Mouse (Mus musculus): Measurements from ENCODE around the gene Pop5. TPM values are rescaled to one million over a fixed set of nuclear protein-coding genes. Genes with fewer than 3 reads are reported as not detected.

Pop5 gene
- total and polyA plus RNA-seq, 2 experiments from 2014 or later, result 55.6 to 99.3 TPM

- 11% methylated on average over 23 of the region's 23 CpGs for WGBS
- Histone ChIP-seq H3K4me1 (ENCODE audit: insufficient read depth, low read length) (peaks cover 11% of the 10 kb centered on the region; the same call in 1 of the 2 replicates), H3K9ac (replicated peaks; ENCODE audit: low read length) (peak overlapping the region; percentile 48), H3K9me3 (ENCODE audit: low read length) (no peaks in the 10 kb centered on the region), H3K4me2 (ENCODE audit: low read depth, low read length) (peak overlapping the region; percentile 58), H3K27me3 (ENCODE audit: insufficient read depth, low read length) (no peaks in the 10 kb centered on the region), H3K36me3 (ENCODE audit: insufficient read depth, low read length) (no peaks in the 10 kb centered on the region), H3K4me3 (ENCODE audit: low read length) (peak overlapping the region; percentile 24), H3K27ac (peak overlapping the region; percentile 74)
- peak; percentile 66; the same call in 1 of the 2 replicates for ATAC-seq
- TF ChIP-seq CTCF (IDR thresholded peaks at IDR 0.05; ENCODE audit: low read depth), result no peak
- DNase-seq (ENCODE audit: low spot score), result peak; percentile 64
These were observed 31.7 kb upstream of the Pop5 start for GRCm38 (mm10) chr5:115203735-115204561.

- Histone ChIP-seq H3K27me3 (ENCODE audit: insufficient read depth, low read length) (no peaks in the 10 kb centered on the region), H3K4me1 (ENCODE audit: insufficient read depth, low read length) (peaks cover 11% of the 10 kb centered on the region; the same call in 1 of the 2 replicates), H3K9me3 (ENCODE audit: low read length) (no peaks in the 10 kb centered on the region), H3K36me3 (ENCODE audit: insufficient read depth, low read length) (no peaks in the 10 kb centered on the region), H3K4me3 (ENCODE audit: low read length) (peak overlapping the region; percentile 24), H3K27ac (peak overlapping the region; percentile 74; the same call in 1 of the 2 replicates), H3K9ac (replicated peaks; ENCODE audit: low read length) (peak overlapping the region; percentile 48), H3K4me2 (ENCODE audit: low read depth, low read length) (peak overlapping the region; percentile 58)
- DNase-seq (ENCODE audit: low spot score) (peak; percentile 79), ATAC-seq (peak; percentile 81)
- no peak for TF ChIP-seq CTCF (IDR thresholded peaks at IDR 0.05; ENCODE audit: low read depth)
- 2% methylated on average over 31 of the region's 31 CpGs for WGBS
These were observed 30.9 kb upstream of the Pop5 start for GRCm38 (mm10) chr5:115204562-115205311.

GRCm38 (mm10) chr5:115207244-115207643 is 28.4 kb upstream of the Pop5 start:
- no peak overlapping the region for H3K27ac ChIP-seq
- DNase-seq (ENCODE audit: low spot score), result no peak
- peak; percentile 45 for TF ChIP-seq CTCF (IDR thresholded peaks at IDR 0.05; ENCODE audit: low read depth)
- no peaks in the 10 kb centered on the region for H3K9me3 ChIP-seq (ENCODE audit: low read length)
- no peak for ATAC-seq
- no peaks in the 10 kb centered on the region for H3K27me3 ChIP-seq (ENCODE audit: insufficient read depth, low read length)
- WGBS, result 58% methylated on average over 5 of the region's 5 CpGs
- H3K4me1 ChIP-seq (ENCODE audit: insufficient read depth, low read length), result peaks cover 11% of the 10 kb centered on the region; the same call in 1 of the 2 replicates
- H3K9ac ChIP-seq (replicated peaks; ENCODE audit: low read length), result no peak overlapping the region
- H3K4me3 ChIP-seq (ENCODE audit: low read length), result no peak overlapping the region
- no peak overlapping the region for H3K4me2 ChIP-seq (ENCODE audit: low read depth, low read length)
- H3K36me3 ChIP-seq (ENCODE audit: insufficient read depth, low read length), result no peaks in the 10 kb centered on the region

- peaks cover 11% of the 10 kb centered on the region; the same call in 1 of the 2 replicates for H3K4me1 ChIP-seq (ENCODE audit: insufficient read depth, low read length)
- no peak overlapping the region for H3K27ac ChIP-seq
- no peak for DNase-seq (ENCODE audit: low spot score)
- H3K36me3 ChIP-seq (ENCODE audit: insufficient read depth, low read length), result no peaks in the 10 kb centered on the region
- ATAC-seq, result no peak
- no peak overlapping the region for H3K4me2 ChIP-seq (ENCODE audit: low read depth, low read length)
- no peak overlapping the region for H3K4me3 ChIP-seq (ENCODE audit: low read length)
- TF ChIP-seq CTCF (IDR thresholded peaks at IDR 0.05; ENCODE audit: low read depth), result no peak
- WGBS, result 11% methylated on average over 10 of the region's 16 CpGs
- H3K9me3 ChIP-seq (ENCODE audit: low read length), result no peaks in the 10 kb centered on the region
- H3K9ac ChIP-seq (replicated peaks; ENCODE audit: low read length), result no peak overlapping the region
- H3K27me3 ChIP-seq (ENCODE audit: insufficient read depth, low read length), result no peaks in the 10 kb centered on the region
These were observed 27.7 kb upstream of the Pop5 start for GRCm38 (mm10) chr5:115207892-115208291.

- H3K9me3 ChIP-seq (ENCODE audit: low read length), result no peaks in the 10 kb centered on the region
- no peak overlapping the region for H3K4me2 ChIP-seq (ENCODE audit: low read depth, low read length)
- ATAC-seq (no peak), DNase-seq (ENCODE audit: low spot score) (no peak)
- 70% methylated on average over 5 of the region's 5 CpGs for WGBS
- H3K27me3 ChIP-seq (ENCODE audit: insufficient read depth, low read length), result no peaks in the 10 kb centered on the region
- H3K36me3 ChIP-seq (ENCODE audit: insufficient read depth, low read length), result no peaks in the 10 kb centered on the region
- H3K9ac ChIP-seq (replicated peaks; ENCODE audit: low read length), result no peak overlapping the region
- peaks cover 9% of the 10 kb centered on the region; the same call in 1 of the 2 replicates for H3K4me1 ChIP-seq (ENCODE audit: insufficient read depth, low read length)
- no peak for TF ChIP-seq CTCF (IDR thresholded peaks at IDR 0.05; ENCODE audit: low read depth)
- H3K27ac ChIP-seq, result no peak overlapping the region
- H3K4me3 ChIP-seq (ENCODE audit: low read length), result no peak overlapping the region
These were observed 27.0 kb upstream of the Pop5 start for GRCm38 (mm10) chr5:115208601-115209000.

- no peak overlapping the region for H3K4me2 ChIP-seq (ENCODE audit: low read depth, low read length)
- H3K4me1 ChIP-seq (ENCODE audit: insufficient read depth, low read length), result 0 out of 2 replicates have a peak, but pooled peaks cover 4% of the 10 kb centered on the region
- no peaks in the 10 kb centered on the region for H3K36me3 ChIP-seq (ENCODE audit: insufficient read depth, low read length)
- H3K27me3 ChIP-seq (ENCODE audit: insufficient read depth, low read length), result no peaks in the 10 kb centered on the region
- no peak overlapping the region for H3K27ac ChIP-seq
- H3K9me3 ChIP-seq (ENCODE audit: low read length), result no peaks in the 10 kb centered on the region
- H3K4me3 ChIP-seq (ENCODE audit: low read length), result no peak overlapping the region
- 20% methylated on average over 1 of the region's 1 CpGs for WGBS
- H3K9ac ChIP-seq (replicated peaks; ENCODE audit: low read length), result no peak overlapping the region
- ATAC-seq (no peak), DNase-seq (ENCODE audit: low spot score) (no peak)
- TF ChIP-seq CTCF (IDR thresholded peaks at IDR 0.05; ENCODE audit: low read depth), result peak; percentile 57
These were observed 25.3 kb upstream of the Pop5 start for GRCm38 (mm10) chr5:115210380-115210779.

Data from hindbrain, postnatal 0 days (tissue).